Mouse (Mus musculus) c-Kit-negative CD71-positive TER-119-positive erythroid progenitor cells, embryonic 14.5 days (primary cell): ENCODE measurements around the gene Krt17.
"Not testable (repeated sequence)": the region's sequence is repeated elsewhere in the genome, so short reads cannot be mapped to it uniquely, and the experiment has no call there.

Experiments used
- DNase-seq: peaks from one replicate; pipeline ENCODE4 v3.0.0-alpha.2; 2013; ENCODE audit warnings: low read depth, low spot score

The Krt17 gene

GRCm38 (mm10) chr11:100262058-100262980, 1.5 kb upstream of the Krt17 start:
- DNase-seq: no peak

- DNase-seq: no peak
Observed at GRCm38 (mm10) chr11:100261235-100261605, 391 bp upstream of the Krt17 start.

GRCm38 (mm10) chr11:100259079-100259478, 1.8 kb downstream of the Krt17 start:
- no peak for DNase-seq

- DNase-seq: no peak
Observed at GRCm38 (mm10) chr11:100257967-100258366, 2.9 kb downstream of the Krt17 start.

GRCm38 (mm10) chr11:100255514-100255913, 5.3 kb downstream of the Krt17 start:
- no peak for DNase-seq

- no peak for DNase-seq
Observed at GRCm38 (mm10) chr11:100254360-100255090, 6.3 kb downstream of the Krt17 start.

GRCm38 (mm10) chr11:100248852-100249465, 11.9 kb downstream of the Krt17 start, which contains the start of gene Krt16:
Gene Krt16, minus strand, starts transcription at chr11:100248902.
- no peak for DNase-seq

GRCm38 (mm10) chr11:100246471-100246870, 14.4 kb downstream of the Krt17 start:
- not testable (repeated sequence) for DNase-seq

GRCm38 (mm10) chr11:100240272-100240671, 20.6 kb downstream of the Krt17 start:
- not testable (repeated sequence) for DNase-seq

- no peak for DNase-seq
Observed at GRCm38 (mm10) chr11:100221741-100222140, 39.1 kb downstream of the Krt17 start.

GRCm38 (mm10) chr11:100219304-100219703, 41.5 kb downstream of the Krt17 start:
- DNase-seq: no peak

- DNase-seq: no peak
Observed at GRCm38 (mm10) chr11:100208542-100208941, 52.3 kb downstream of the Krt17 start.

- DNase-seq: no peak
Observed at GRCm38 (mm10) chr11:100207498-100207897, 53.3 kb downstream of the Krt17 start, which contains the start of gene Krt14. Gene Krt14, minus strand, starts transcription at chr11:100207548.
